Mouse (Mus musculus): Measurements from ENCODE around the gene Gm30083.

DNA sequence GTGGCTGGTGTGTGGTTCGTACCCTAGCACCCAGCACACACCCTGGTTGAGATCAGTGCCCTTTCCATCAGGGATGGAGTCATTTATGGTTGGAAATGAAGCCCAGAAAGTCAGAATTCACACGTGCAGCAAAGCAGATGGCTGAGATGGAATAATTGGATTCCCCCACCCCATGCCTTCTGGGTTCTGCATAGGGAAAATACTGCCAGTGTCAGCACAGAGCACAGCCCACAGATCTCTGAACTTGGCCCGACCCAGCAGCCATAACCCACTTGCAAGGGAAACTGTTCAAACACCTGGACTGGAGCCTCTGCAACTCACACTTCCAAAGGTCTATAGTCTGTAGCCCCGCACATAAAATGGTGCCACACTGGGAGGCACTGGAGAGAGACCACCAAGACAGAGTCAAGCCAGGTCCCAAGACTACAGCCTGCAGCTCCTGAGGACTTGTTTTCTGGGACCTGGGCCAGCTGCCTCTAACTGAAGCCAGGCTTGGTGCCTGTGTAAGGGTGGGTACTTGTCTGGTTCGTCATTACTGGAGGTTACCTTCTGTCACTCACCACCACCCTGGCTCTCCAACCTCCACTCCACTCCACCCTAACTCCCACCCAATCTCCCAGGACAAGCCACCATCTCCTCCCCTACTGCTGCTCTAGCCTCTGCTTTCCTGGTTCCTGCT is 35.3 kb upstream of the Gm30083 start:
- TF ChIP-seq CTCF (IDR thresholded peaks at IDR 0.05; ENCODE audit: low read depth, low read length) (no peak), POLR2A (IDR thresholded peaks at IDR 0.05; ENCODE audit: insufficient read depth, low read length) (no peak), EP300 (IDR thresholded peaks at IDR 0.05; ENCODE audit: insufficient read depth, low read depth, low read length) (no peak)
